Mouse (Mus musculus) embryonic facial prominence, embryonic 12.5 days (tissue): ENCODE measurements around the gene Aoah. TPM values are rescaled to one million over a fixed set of nuclear protein-coding genes. Genes with fewer than 3 reads are reported as not detected.

Experiments
- ATAC-seq: fragments of 200-750 bp; cut with Nextera tagmentation; 2 replicates; pipeline ENCODE4 v1.8.0; 2017; ENCODE audit not compliant: insufficient number of reproducible peaks, insufficient read depth, low FRiP score, low TSS enrichment
- H3K27ac ChIP-seq: fragments of 300-500 bp; sonication (generic); 2 replicates; pipeline ENCODE4 v1.5.1; 2016; ENCODE audit warnings: mild to moderate bottlenecking
- H3K27me3 ChIP-seq: fragments of 300-500 bp; sonication (generic); 2 replicates; pipeline ENCODE4 v1.6.1; 2016; ENCODE audit warnings: mild to moderate bottlenecking, moderate library complexity
- H3K36me3 ChIP-seq: fragments of 300-500 bp; sonication (generic); 2 replicates; pipeline ENCODE4 v1.6.1; 2016; ENCODE audit warnings: mild to moderate bottlenecking
- H3K4me1 ChIP-seq: fragments of 300-500 bp; sonication (generic); 2 replicates; pipeline ENCODE4 v1.6.1; 2016
- H3K4me2 ChIP-seq: fragments of 300-500 bp; sonication (generic); replicated peaks from 2 replicates; pipeline ENCODE4 v1.6.1; 2016; ENCODE audit warnings: mild to moderate bottlenecking, moderate library complexity
- H3K4me3 ChIP-seq: fragments of 300-500 bp; sonication (generic); 2 replicates; pipeline ENCODE4 v1.5.1; 2016; ENCODE audit warnings: mild to moderate bottlenecking
- H3K9ac ChIP-seq: fragments of 300-500 bp; sonication (generic); 2 replicates; pipeline ENCODE4 v1.6.1; 2016; ENCODE audit warnings: mild to moderate bottlenecking, moderate library complexity
- H3K9me3 ChIP-seq: fragments of 300-500 bp; sonication (generic); 2 replicates; pipeline ENCODE4 v1.6.1; 2016; ENCODE audit warnings: mild to moderate bottlenecking, moderate library complexity
- WGBS: fragments of 180-500 bp; shearing (Covaris S2); methylation state at CpG from one replicate; pipeline ENCODE4 v1.1.7; 2016; 5-methylcytosine and 5-hydroxymethylcytosine counted together
- polyA plus RNA-seq: library from polyadenylated mRNA; unstranded; fragments of >200 nt; fragmentation: Nextera tagmentation; extraction: Ambion mirVana; gene quantifications from 2 replicates; pipeline ENCODE4 v1.2.1, GENCODE M21; 2016

Gene Aoah
- polyA plus RNA-seq = 0.70 and 0.80 TPM in 2 replicates

DNA sequence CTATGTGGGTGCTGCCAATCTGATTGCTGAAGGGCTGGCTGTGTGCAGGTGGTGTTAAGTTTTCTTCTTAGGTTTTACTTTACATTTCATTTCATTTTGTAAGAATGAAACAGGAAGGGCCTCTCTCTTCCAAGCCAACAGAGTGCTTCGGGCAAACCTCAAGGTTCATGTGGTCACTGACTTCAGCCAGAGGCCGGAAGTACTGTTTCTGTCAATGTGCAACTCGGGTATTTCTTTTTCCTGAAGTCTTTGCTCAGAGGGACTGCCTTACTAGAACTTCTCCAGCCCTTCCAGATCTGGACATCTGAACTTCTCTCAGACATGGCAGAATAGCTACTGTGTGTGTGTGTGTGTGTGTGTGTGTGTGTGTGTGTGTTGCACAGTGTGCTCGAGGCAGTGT, at the start of gene Aoah:
Gene Aoah (plus strand): TSS at position 213 of the 400 bp plus-strand sequence.
- no peak within 1 kb of the TSS for H3K4me2 ChIP-seq
- H3K9me3 ChIP-seq = no peaks in the 10 kb centered on the region
- H3K36me3 ChIP-seq = no peaks in the 10 kb centered on the region
- H3K9ac ChIP-seq = no peak within 1 kb of the TSS
- no peak for ATAC-seq
- 74% methylated on average over 4 of the region's 4 CpGs for WGBS
- H3K4me1 ChIP-seq = no peaks in the 10 kb centered on the region
- no peak within 1 kb of the TSS for H3K27ac ChIP-seq
- no peaks in the 10 kb centered on the region for H3K27me3 ChIP-seq
- no peak within 1 kb of the TSS for H3K4me3 ChIP-seq

GRCm38 (mm10) chr13:20754843-20755242, 39.1 kb upstream of the Aoah start:
- Histone ChIP-seq H3K4me2 (no peak overlapping the region), H3K9ac (no peak overlapping the region), H3K27ac (no peak overlapping the region), H3K4me3 (no peak overlapping the region), H3K4me1 (no peaks in the 10 kb centered on the region), H3K36me3 (no peaks in the 10 kb centered on the region), H3K9me3 (no peaks in the 10 kb centered on the region), H3K27me3 (no peaks in the 10 kb centered on the region)
- 77% methylated on average over 1 of the region's 1 CpGs for WGBS
- ATAC-seq = no peak

DNA sequence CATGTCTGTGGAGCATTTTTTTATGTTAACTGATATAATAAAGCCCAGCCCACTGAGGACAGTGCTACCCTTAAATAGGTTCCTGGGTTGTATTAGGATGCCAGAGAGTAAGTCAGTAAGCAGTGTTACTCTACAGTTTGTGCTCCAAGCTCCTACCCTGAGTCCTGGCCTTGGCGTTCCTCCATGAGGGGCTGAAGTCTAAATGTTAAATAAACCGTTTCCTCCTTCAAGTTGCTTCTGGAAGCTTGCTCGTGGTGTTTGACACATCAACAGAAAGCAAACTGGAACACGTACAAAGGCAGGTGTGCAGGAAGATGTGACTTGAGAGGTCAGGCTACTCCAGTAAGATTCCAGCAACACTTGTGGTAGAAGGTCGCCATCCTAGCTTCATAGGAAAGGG, 10.3 kb upstream of the Aoah start:
- Histone ChIP-seq H3K9me3 (no peaks in the 10 kb centered on the region), H3K9ac (no peak overlapping the region), H3K27ac (no peak overlapping the region), H3K4me1 (no peaks in the 10 kb centered on the region), H3K4me3 (no peak overlapping the region), H3K36me3 (no peaks in the 10 kb centered on the region), H3K4me2 (no peak overlapping the region), H3K27me3 (no peaks in the 10 kb centered on the region)
- no peak for ATAC-seq
- 72% methylated on average over 5 of the region's 5 CpGs for WGBS

- H3K4me3 ChIP-seq = no peak overlapping the region
- H3K9ac ChIP-seq = no peak overlapping the region
- no peak for ATAC-seq
- H3K27me3 ChIP-seq = no peaks in the 10 kb centered on the region
- H3K36me3 ChIP-seq = no peaks in the 10 kb centered on the region
- no peak overlapping the region for H3K27ac ChIP-seq
- no peaks in the 10 kb centered on the region for H3K9me3 ChIP-seq
- WGBS = 82% methylated on average over 6 of the region's 6 CpGs
- no peak overlapping the region for H3K4me2 ChIP-seq
- H3K4me1 ChIP-seq = no peaks in the 10 kb centered on the region
Measured at GRCm38 (mm10) chr13:20784060-20784459, 9.9 kb upstream of the Aoah start.

DNA sequence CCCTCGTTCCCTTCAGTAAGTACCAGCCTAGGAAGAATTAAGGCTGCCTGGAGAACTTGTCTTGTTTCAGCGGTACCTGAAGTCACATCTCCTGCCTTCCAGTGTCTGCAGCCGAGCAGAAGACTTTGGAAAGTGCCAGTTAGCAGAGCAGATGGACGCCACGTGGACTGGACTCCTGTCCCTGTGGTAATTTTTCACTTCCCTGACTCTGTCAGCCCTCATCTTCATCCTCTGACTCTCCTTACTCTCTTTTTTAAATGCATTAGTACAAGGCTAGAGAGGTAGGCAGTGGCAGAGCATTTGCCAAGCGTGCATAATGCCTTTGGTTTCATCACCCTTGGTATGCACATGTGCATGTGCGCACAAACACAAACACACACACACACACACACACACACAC, 8.0 kb upstream of the Aoah start:
- no peak overlapping the region for H3K4me2 ChIP-seq
- no peak overlapping the region for H3K4me3 ChIP-seq
- WGBS = 82% methylated on average over 7 of the region's 7 CpGs
- H3K4me1 ChIP-seq = no peaks in the 10 kb centered on the region
- no peaks in the 10 kb centered on the region for H3K9me3 ChIP-seq
- no peak for ATAC-seq
- H3K27me3 ChIP-seq = no peaks in the 10 kb centered on the region
- no peaks in the 10 kb centered on the region for H3K36me3 ChIP-seq
- H3K27ac ChIP-seq = no peak overlapping the region
- no peak overlapping the region for H3K9ac ChIP-seq

DNA sequence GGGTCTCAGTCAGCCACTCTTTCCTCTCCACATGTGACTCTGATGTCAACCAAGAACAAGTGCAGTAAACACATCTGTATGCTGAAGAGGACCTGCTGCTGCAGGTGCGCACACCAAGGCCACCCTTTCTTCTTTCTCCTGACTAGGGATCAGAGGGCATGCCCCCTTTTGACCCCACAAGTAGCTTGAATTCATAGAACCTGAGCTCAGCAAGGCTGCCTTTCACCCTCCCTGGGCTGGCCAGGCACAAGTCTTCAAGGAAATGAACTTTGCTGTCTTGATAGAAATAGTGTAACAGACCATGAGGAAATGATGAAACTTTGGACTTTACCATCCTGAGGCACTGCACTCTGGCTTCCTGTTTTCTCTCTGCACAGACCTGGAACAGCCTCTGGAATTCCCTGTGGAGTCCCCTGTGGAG, 7.1 kb upstream of the Aoah start:
- Histone ChIP-seq H3K27me3 (no peaks in the 10 kb centered on the region), H3K36me3 (no peaks in the 10 kb centered on the region), H3K4me1 (no peaks in the 10 kb centered on the region), H3K9ac (no peak overlapping the region), H3K9me3 (no peaks in the 10 kb centered on the region), H3K4me3 (no peak overlapping the region), H3K4me2 (no peak overlapping the region), H3K27ac (no peak overlapping the region)
- ATAC-seq = no peak
- WGBS = 74% methylated on average over 1 of the region's 1 CpGs

DNA sequence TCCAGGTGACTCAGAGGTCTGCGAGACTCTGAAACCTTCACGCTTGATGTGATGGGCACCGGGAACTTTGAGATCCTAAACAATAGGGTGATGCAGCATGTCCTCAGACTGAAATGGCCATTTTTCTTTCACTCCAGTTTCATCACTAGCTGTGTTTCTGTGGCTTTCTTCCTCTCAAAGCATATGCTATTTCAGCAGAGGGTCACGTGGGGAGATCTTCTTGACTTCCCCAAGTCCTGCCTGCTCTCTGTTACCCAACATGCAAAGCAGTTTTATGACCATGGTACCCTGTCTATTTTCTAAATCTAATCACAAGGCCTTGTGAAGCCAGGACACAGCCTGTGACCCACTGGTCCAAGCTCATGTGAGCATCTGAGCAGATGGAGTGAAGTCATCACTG, 6.0 kb upstream of the Aoah start:
- Histone ChIP-seq H3K4me3 (no peak overlapping the region), H3K4me2 (no peak overlapping the region), H3K9ac (no peak overlapping the region), H3K27ac (no peak overlapping the region), H3K4me1 (no peaks in the 10 kb centered on the region), H3K9me3 (no peaks in the 10 kb centered on the region), H3K27me3 (no peaks in the 10 kb centered on the region), H3K36me3 (no peaks in the 10 kb centered on the region)
- 79% methylated on average over 4 of the region's 4 CpGs for WGBS
- no peak for ATAC-seq

GRCm38 (mm10) chr13:20796651-20797050, 2.7 kb downstream of the Aoah start:
- 85% methylated on average over 3 of the region's 3 CpGs for WGBS
- no peak overlapping the region for H3K27ac ChIP-seq
- H3K27me3 ChIP-seq = no peaks in the 10 kb centered on the region
- no peaks in the 10 kb centered on the region for H3K4me1 ChIP-seq
- no peaks in the 10 kb centered on the region for H3K36me3 ChIP-seq
- no peak for ATAC-seq
- H3K9me3 ChIP-seq = no peaks in the 10 kb centered on the region
- no peak overlapping the region for H3K9ac ChIP-seq
- no peak overlapping the region for H3K4me3 ChIP-seq
- no peak overlapping the region for H3K4me2 ChIP-seq

DNA sequence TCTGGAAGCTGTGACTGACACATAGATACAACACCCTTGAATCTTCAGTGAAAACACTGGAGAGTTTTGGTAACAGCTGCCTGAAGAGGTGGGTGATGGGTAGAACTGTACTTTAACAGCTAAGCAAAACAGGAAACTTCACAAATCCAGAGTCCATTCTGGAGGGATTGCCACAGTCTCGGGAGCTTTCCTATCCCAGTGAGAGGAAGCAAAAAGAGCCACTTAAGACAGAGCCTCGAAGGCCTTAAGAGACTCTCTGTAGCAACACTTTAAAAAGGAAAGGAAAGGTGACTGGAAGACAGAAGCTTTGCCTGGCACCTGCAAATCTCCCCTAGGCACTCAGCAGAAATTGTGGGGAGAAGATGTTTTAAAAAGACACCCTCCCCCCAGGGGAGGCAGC, 4.6 kb downstream of the Aoah start:
- Histone ChIP-seq H3K9me3 (no peaks in the 10 kb centered on the region), H3K4me2 (no peak overlapping the region), H3K4me3 (no peak overlapping the region), H3K27ac (no peak overlapping the region), H3K36me3 (no peaks in the 10 kb centered on the region), H3K4me1 (no peaks in the 10 kb centered on the region), H3K9ac (no peak overlapping the region), H3K27me3 (no peaks in the 10 kb centered on the region)
- no peak for ATAC-seq
- 39% methylated on average over 2 of the region's 2 CpGs for whole genome bisulfite sequencing

DNA sequence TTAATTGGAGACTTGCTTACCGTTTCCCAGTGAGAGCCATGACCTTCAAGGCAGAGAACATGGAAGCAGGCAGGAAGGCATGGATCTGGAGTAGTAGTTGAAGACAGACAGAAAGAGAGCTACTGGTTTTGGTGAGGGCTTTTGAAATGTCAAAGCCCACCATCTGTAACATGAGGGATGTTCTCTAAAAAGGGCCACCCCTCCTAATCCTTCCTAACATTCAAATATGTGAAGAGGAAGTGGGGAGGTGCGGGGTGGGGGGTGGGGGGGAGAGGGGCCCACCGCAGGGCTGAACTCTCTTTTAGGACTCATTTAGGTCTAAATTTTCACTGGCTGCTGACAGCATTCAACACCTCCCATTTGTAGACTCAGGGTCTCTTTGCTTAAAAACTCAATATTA, 5.9 kb downstream of the Aoah start:
- Histone ChIP-seq H3K4me1 (no peaks in the 10 kb centered on the region), H3K9me3 (no peaks in the 10 kb centered on the region), H3K9ac (no peak overlapping the region), H3K27me3 (no peaks in the 10 kb centered on the region), H3K4me3 (no peak overlapping the region), H3K36me3 (no peaks in the 10 kb centered on the region), H3K27ac (no peak overlapping the region), H3K4me2 (no peak overlapping the region)
- 59% methylated on average over 3 of the region's 3 CpGs for WGBS
- no peak for ATAC-seq

DNA sequence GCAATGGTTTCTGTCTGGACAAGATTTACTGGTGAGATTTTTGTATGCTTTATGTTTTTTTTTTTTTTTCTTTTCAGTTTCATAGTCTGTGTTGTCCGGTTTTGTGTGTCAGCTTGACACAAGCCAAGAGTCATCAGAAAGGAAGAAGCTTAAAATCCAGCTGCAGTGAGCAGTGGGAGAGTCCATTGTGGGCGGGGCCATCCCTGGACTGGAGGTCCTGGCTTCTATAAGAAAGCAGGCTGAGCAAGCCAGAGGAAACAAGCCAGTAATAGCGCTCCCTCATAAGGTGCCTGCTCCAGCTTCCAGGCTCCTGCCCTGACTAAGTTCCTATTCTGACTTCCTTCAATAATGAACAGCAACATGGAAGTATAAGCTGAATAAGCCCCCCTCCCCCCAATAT, 6.7 kb downstream of the Aoah start:
- Histone ChIP-seq H3K4me1 (no peaks in the 10 kb centered on the region), H3K36me3 (no peaks in the 10 kb centered on the region), H3K4me2 (no peak overlapping the region), H3K27me3 (no peaks in the 10 kb centered on the region), H3K27ac (no peak overlapping the region), H3K9me3 (no peaks in the 10 kb centered on the region), H3K9ac (no peak overlapping the region), H3K4me3 (no peak overlapping the region)
- no peak for ATAC-seq
- 64% methylated on average over 3 of the region's 3 CpGs for WGBS

GRCm38 (mm10) chr13:20811782-20812406, 18.0 kb downstream of the Aoah start:
- Histone ChIP-seq H3K4me1 (no peaks in the 10 kb centered on the region), H3K9me3 (no peaks in the 10 kb centered on the region), H3K27me3 (no peaks in the 10 kb centered on the region), H3K4me2 (no peak overlapping the region), H3K4me3 (no peak overlapping the region), H3K27ac (no peak overlapping the region), H3K9ac (no peak overlapping the region), H3K36me3 (no peaks in the 10 kb centered on the region)
- WGBS = 76% methylated on average over 3 of the region's 3 CpGs
- ATAC-seq = no peak

- no peak overlapping the region for H3K9ac ChIP-seq
- WGBS = 55% methylated on average over 1 of the region's 1 CpGs
- H3K4me2 ChIP-seq = no peak overlapping the region
- no peaks in the 10 kb centered on the region for H3K4me1 ChIP-seq
- no peaks in the 10 kb centered on the region for H3K9me3 ChIP-seq
- no peaks in the 10 kb centered on the region for H3K36me3 ChIP-seq
- no peak for ATAC-seq
- H3K4me3 ChIP-seq = no peak overlapping the region
- H3K27ac ChIP-seq = no peak overlapping the region
- H3K27me3 ChIP-seq = no peaks in the 10 kb centered on the region
Measured at GRCm38 (mm10) chr13:20816385-20816784, 22.5 kb downstream of the Aoah start.
